Mouse (Mus musculus) liver, embryonic 14.5 days (tissue): ENCODE results near the gene Lclat1. TPM values are rescaled to one million over a fixed set of nuclear protein-coding genes. Genes with fewer than 3 reads are reported as not detected.
"Not testable (repeated sequence)": the region's sequence is repeated elsewhere in the genome, so short reads cannot be mapped to it uniquely, and the experiment has no call there.

Source experiments
- ATAC-seq: fragments of 200-750 bp; cut with Nextera tagmentation; 2 replicates; pipeline ENCODE4 v1.8.0; 2017; ENCODE audit warnings: moderate number of reproducible peaks, mild to moderate bottlenecking, moderate library complexity; ENCODE audit not compliant: insufficient read depth
- DNase-seq, 3 experiments: peaks; one replicate each; pipeline ENCODE4 v3.0.0-alpha.2; 2012 to 2013; ENCODE audit warnings: low read depth in 3 of 3, low spot score in 3 of 3
- H3K27ac ChIP-seq: fragments of 300-500 bp; sonication (generic); 2 replicates; pipeline ENCODE4 v1.5.1; 2014; ENCODE audit warnings: moderate library complexity, mild to moderate bottlenecking, control low read depth, inconsistent platforms
- H3K27me3 ChIP-seq: fragments of 300-500 bp; sonication (generic); 2 replicates; pipeline ENCODE4 v1.6.1; 2014; ENCODE audit warnings: mild to moderate bottlenecking, low read length, moderate library complexity; ENCODE audit not compliant: control insufficient read depth, insufficient read depth
- H3K36me3 ChIP-seq: fragments of 300-500 bp; sonication (generic); replicated peaks from 2 replicates; pipeline ENCODE4 v1.6.1; 2014; ENCODE audit warnings: low read depth; ENCODE audit not compliant: control insufficient read depth, insufficient read depth
- H3K4me1 ChIP-seq, 2 experiments: fragments of 200-500 bp in 1 of 2; fragments of 300-500 bp in 1 of 2; sonication (generic) in 1 of 2; replicated peaks; 2 replicates each; pipeline ENCODE4 v1.6.1; 2012 to 2014; ENCODE audit warnings: antibody characterized with exemption in 1 of 2, inconsistent platforms in 1 of 2, low read length in 1 of 2; ENCODE audit not compliant: control insufficient read depth in 2 of 2, insufficient read depth in 2 of 2
- H3K4me2 ChIP-seq: fragments of 300-500 bp; sonication (generic); 2 replicates; pipeline ENCODE4 v1.6.1; 2014; ENCODE audit warnings: low read depth, mild to moderate bottlenecking, control low read depth, moderate library complexity
- H3K4me3 ChIP-seq, 2 experiments: fragments of 200-500 bp in 1 of 2; fragments of 300-500 bp in 1 of 2; sonication (generic) in 1 of 2; 2 replicates each; pipeline ENCODE4 v1.5.1; 2012 to 2014; ENCODE audit warnings: low read depth in 2 of 2, low read length in 2 of 2, mild to moderate bottlenecking in 2 of 2, control low read depth in 1 of 2, inconsistent platforms in 1 of 2, moderate library complexity in 1 of 2; ENCODE audit not compliant: insufficient read depth in 1 of 2
- H3K9ac ChIP-seq: fragments of 300-500 bp; sonication (generic); replicated peaks from 2 replicates; pipeline ENCODE4 v1.6.1; 2014; ENCODE audit warnings: mild to moderate bottlenecking, control low read depth, moderate library complexity
- H3K9me3 ChIP-seq: fragments of 300-500 bp; sonication (generic); 2 replicates; pipeline ENCODE4 v1.6.1; 2016; ENCODE audit warnings: low read length, mixed read lengths; ENCODE audit not compliant: control insufficient read depth
- CTCF ChIP-seq: IDR thresholded peaks from 2 replicates; pipeline ENCODE4 v1.5.1; 2016; ENCODE audit warnings: antibody characterized with exemption, low read depth, control low read depth
- EP300 ChIP-seq: IDR thresholded peaks from 2 replicates; pipeline ENCODE4 v1.6.1; 2016; ENCODE audit warnings: antibody characterized with exemption, low read depth
- WGBS: fragments of 180-500 bp; shearing (Covaris S2); extraction: QIAGEN DNeasy Blood & Tissue Kit; methylation state at CpG from one replicate; pipeline ENCODE4 v1.1.7; 2014; ENCODE audit not compliant: insufficient replicate concordance; 5-methylcytosine and 5-hydroxymethylcytosine counted together
- polyA plus RNA-seq, 2 experiments: library from polyadenylated mRNA; depleted of rRNA in 1 of 2; stranded (reverse) in 1 of 2; unstranded in 1 of 2; fragments of >200 nt; fragmentation: Nextera tagmentation in 1 of 2; extraction: Ambion mirVana in 1 of 2; gene quantifications; 2 replicates each; pipeline versions ENCODE4 v1.2.1 to v1.2.3; 2012 to 2014

The Lclat1 gene
- polyA plus RNA-seq, 2 experiments = 1.8 to 4.5 TPM

GRCm38 (mm10) chr17:73148607-73149006 is 40.8 kb downstream of the Lclat1 start:
- DNase-seq = no peak
- no peak overlapping the region for H3K4me3 ChIP-seq
- no peak for ATAC-seq
- no peak for TF ChIP-seq CTCF
- no peak for TF ChIP-seq EP300
- no peak overlapping the region for H3K9ac ChIP-seq
- H3K36me3 ChIP-seq = no peaks in the 10 kb centered on the region
- no peaks in the 10 kb centered on the region for H3K4me1 ChIP-seq
- 55% methylated on average over 2 of the region's 2 CpGs for WGBS
- no peak overlapping the region for H3K4me2 ChIP-seq
- no peaks in the 10 kb centered on the region for H3K9me3 ChIP-seq
- H3K27me3 ChIP-seq = no peaks in the 10 kb centered on the region
- no peak overlapping the region for H3K27ac ChIP-seq

GRCm38 (mm10) chr17:73152790-73153525 is 45.2 kb downstream of the Lclat1 start:
- H3K27me3 ChIP-seq, ATAC-seq, H3K4me2 ChIP-seq, H3K9me3 ChIP-seq, DNase-seq, H3K27ac ChIP-seq, H3K9ac ChIP-seq, H3K4me3 ChIP-seq, H3K4me1 ChIP-seq, H3K36me3 ChIP-seq: not testable (repeated sequence)
- 60% methylated on average over 3 of the region's 3 CpGs for WGBS

- ATAC-seq (no peak), DNase-seq (no peak)
- H3K4me2 ChIP-seq = no peak overlapping the region
- WGBS = 52% methylated on average over 2 of the region's 2 CpGs
- no peaks in the 10 kb centered on the region for H3K9me3 ChIP-seq
- no peaks in the 10 kb centered on the region for H3K27me3 ChIP-seq
- H3K4me1 ChIP-seq = no peaks in the 10 kb centered on the region
- H3K36me3 ChIP-seq = no peaks in the 10 kb centered on the region
- H3K4me3 ChIP-seq = no peak overlapping the region
- H3K27ac ChIP-seq = no peak overlapping the region
- H3K9ac ChIP-seq = no peak overlapping the region
- no peak for TF ChIP-seq CTCF
- no peak for TF ChIP-seq EP300
Measured at GRCm38 (mm10) chr17:73153672-73154071, 45.9 kb downstream of the Lclat1 start.

- Histone ChIP-seq H3K4me3 (no peak overlapping the region), H3K36me3 (no peaks in the 10 kb centered on the region), H3K27me3 (no peaks in the 10 kb centered on the region), H3K9me3 (no peaks in the 10 kb centered on the region), H3K4me1 (no peaks in the 10 kb centered on the region), H3K27ac (no peak overlapping the region), H3K9ac (no peak overlapping the region), H3K4me2 (no peak overlapping the region)
- WGBS = 65% methylated on average over 1 of the region's 1 CpGs
- TF ChIP-seq CTCF = no peak
- TF ChIP-seq EP300 = no peak
- no peak for DNase-seq
- no peak for ATAC-seq
Measured at GRCm38 (mm10) chr17:73156606-73157005, 48.8 kb downstream of the Lclat1 start.

- Histone ChIP-seq H3K9me3 (no peaks in the 10 kb centered on the region), H3K27me3 (no peaks in the 10 kb centered on the region), H3K36me3 (no peaks in the 10 kb centered on the region), H3K9ac (no peak overlapping the region), H3K4me1 (no peaks in the 10 kb centered on the region), H3K4me3 (no peak overlapping the region), H3K4me2 (no peak overlapping the region), H3K27ac (no peak overlapping the region)
- 22% methylated on average over 6 of the region's 6 CpGs for WGBS
- DNase-seq (no peak), ATAC-seq (no peak)
- no peak for TF ChIP-seq CTCF
- TF ChIP-seq EP300 = no peak
Measured at GRCm38 (mm10) chr17:73161795-73162194, 54.0 kb downstream of the Lclat1 start.
